Comparison of ENCODE assay signal across 33 mouse cellular contexts in the genomic region with DNA sequence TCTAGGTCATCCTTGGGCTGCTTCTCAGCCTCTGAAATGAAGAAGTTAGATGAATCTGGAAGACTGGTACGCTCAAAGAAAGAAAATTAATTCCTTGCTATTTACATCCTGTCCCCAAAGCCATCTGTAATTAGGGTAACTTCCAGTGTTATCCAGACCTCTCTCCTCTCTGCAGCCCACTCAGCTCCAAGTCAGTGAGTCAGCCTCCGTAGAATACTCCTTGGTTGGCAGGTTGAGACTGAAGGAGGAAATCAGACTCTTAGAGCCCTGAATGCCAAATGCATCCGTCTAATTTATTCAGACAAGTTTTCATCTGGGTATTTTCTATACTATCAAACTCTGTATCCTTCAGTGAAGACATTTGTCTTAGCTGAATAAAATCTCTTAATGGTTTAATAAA.
"Had no signal": no experiment of that assay in that cellular context is flagged by ENCODE, and none has a peak within 500 bp of the region (broad histone marks: within the 10 kb centered on the region; RNA-seq: fewer than 3 reads in every experiment).

No protein-coding gene starts in this region.

- H3K9me3 ChIP-seq: heart, embryonic 13.5 days; heart, embryonic 15.5 days; hindbrain, embryonic 10.5 days; hindbrain, embryonic 12.5 days; hindbrain, embryonic 13.5 days; hindbrain, embryonic 15.5 days; intestine, embryonic 15.5 days; kidney, embryonic 15.5 days had no signal

- H3K27ac ChIP-seq: heart, embryonic 13.5 days; heart, embryonic 15.5 days; hindbrain, embryonic 10.5 days; hindbrain, embryonic 12.5 days; hindbrain, embryonic 13.5 days; hindbrain, embryonic 14.5 days; hindbrain, embryonic 15.5 days; hindbrain, postnatal 0 days; intestine, embryonic 15.5 days; kidney, embryonic 15.5 days; kidney, postnatal 0 days; layer of hippocampus, adult 2 months; left cerebral cortex, adult 2 months had no signal

- H3K36me3 ChIP-seq: heart, embryonic 13.5 days; heart, embryonic 15.5 days; hindbrain, embryonic 10.5 days; hindbrain, embryonic 12.5 days; hindbrain, embryonic 13.5 days; hindbrain, embryonic 15.5 days; intestine, embryonic 15.5 days; kidney, embryonic 15.5 days had no signal

- H3K4me1 ChIP-seq: heart, embryonic 13.5 days; heart, embryonic 15.5 days; hindbrain, embryonic 10.5 days; hindbrain, embryonic 12.5 days; hindbrain, embryonic 13.5 days; hindbrain, embryonic 15.5 days; intestine, embryonic 15.5 days; kidney, embryonic 15.5 days had no signal

- ATAC-seq: hindbrain, embryonic 16.5 days; hindbrain, postnatal 0 days; inflammation-experienced regulatory T-cells, adult 6 months; intestine, embryonic 15.5 days; intestine, embryonic 16.5 days; intestine, postnatal 0 days had no signal

- DNase-seq: heart, postnatal 10 days; heart, postnatal 14 days; heart, postnatal 36 days; heart, postnatal 4 days; kidney, adult 11 months; kidney, adult 18-20 months; kidney, adult 2 months; kidney, adult 8-10 months; kidney, adult 9 months; kidney, postnatal 10 days; kidney, postnatal 14 days; kidney, postnatal 25 days; kidney, postnatal 36 days; kidney, postnatal 4 days; layer of hippocampus, adult 9-11 months; layer of hippocampus, postnatal 36 days had no signal

- H3K4me3 ChIP-seq: heart, embryonic 13.5 days; heart, embryonic 15.5 days; hindbrain, embryonic 10.5 days; hindbrain, embryonic 12.5 days; hindbrain, embryonic 13.5 days; hindbrain, embryonic 15.5 days; intestine, embryonic 15.5 days; kidney, embryonic 15.5 days; layer of hippocampus, adult 2 months; left cerebral cortex, adult 2 months had no signal

- H3K4me2 ChIP-seq: heart, embryonic 13.5 days; heart, embryonic 15.5 days; hindbrain, embryonic 12.5 days; hindbrain, embryonic 13.5 days; hindbrain, embryonic 14.5 days; hindbrain, embryonic 15.5 days; intestine, embryonic 15.5 days; kidney, embryonic 15.5 days had no signal

- H3K27me3 ChIP-seq: heart, embryonic 13.5 days; heart, embryonic 15.5 days; hindbrain, embryonic 12.5 days; hindbrain, embryonic 13.5 days; hindbrain, embryonic 15.5 days; intestine, embryonic 15.5 days; kidney, embryonic 15.5 days had no signal

- H3K9ac ChIP-seq: heart, embryonic 13.5 days; heart, embryonic 15.5 days; hindbrain, embryonic 12.5 days; hindbrain, embryonic 13.5 days; hindbrain, embryonic 14.5 days; hindbrain, embryonic 15.5 days; intestine, embryonic 15.5 days; kidney, embryonic 15.5 days had no signal
